Mouse (Mus musculus) embryo, embryonic 10 days (tissue): ENCODE data around the gene Dok5.
A peak's percentile ranks its signal among the peaks of the same experiment; 100 is the strongest.

Experiments used
- DNase-seq: peaks from one replicate; pipeline ENCODE4 v3.0.0-alpha.2; 2015; ENCODE audit warnings: low spot score

Gene Dok5

DNA sequence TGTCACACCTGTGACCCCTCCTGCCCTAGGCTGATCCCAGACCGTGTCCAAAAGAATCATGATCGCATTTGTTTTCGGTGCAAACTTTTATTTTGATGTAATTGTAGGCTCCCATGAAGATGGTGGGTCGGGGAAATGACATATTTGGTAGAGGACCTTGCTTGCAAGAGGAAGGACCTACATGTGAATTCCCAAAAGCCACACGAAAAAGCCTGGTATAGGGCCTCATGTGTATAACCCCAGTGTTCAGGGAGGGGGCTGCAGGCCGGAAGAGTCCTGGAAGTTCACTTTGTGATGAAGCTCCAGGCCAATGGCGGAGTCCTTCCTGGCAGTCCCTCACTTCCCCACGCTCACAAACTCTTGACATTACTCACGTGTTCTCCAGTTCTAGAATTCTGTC, 7.3 kb downstream of the Dok5 start:
- no peak for DNase-seq

DNA sequence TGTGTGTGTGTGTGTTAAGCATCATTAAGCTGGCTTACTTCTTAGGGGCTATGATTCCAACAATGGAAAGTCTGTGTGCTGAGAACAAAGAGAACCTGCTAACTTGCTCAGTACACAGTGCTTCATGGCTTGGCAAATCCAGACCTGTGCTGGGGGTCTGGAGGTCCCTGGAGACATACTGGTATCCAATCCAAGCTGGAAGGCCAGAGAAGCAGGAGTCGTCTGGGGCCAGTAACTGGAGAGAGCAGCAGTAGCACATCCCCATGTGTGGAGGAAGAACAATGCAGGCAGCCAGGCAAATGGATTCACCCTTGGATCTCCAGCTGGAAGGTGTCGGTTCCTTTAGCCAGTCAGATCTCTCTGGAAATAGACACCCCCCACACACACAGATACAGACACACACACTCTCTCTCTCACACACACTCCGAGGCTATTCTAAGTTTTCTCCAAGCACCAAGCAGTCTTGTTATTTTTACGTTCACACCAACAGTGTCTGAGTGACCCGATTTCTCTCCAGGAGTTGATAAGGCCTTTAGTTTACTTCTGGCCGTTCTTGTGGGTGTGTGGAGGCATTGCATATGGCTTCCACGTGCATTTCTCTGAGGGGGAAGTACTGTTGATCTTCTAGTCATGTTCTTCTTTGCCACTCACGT, 8.2 kb downstream of the Dok5 start:
- DNase-seq, result no peak

DNA sequence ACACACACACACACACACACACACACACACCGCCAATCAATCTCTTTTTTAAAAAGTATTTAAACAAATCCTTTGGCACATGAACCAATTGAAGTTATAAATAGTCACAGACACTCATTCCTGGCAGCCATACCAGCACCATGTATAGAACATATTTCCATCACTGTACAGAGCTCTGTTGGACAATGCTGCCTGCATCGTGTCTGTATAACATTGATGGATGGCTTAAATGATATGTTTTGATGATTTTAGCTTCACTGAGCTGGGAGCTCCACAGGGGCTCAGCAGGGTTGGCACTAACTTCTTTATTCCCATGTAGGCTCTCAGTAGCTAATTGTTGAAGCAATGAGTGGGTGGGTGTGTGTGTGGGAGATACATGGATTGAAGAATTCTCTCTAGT, 11.9 kb downstream of the Dok5 start:
- DNase-seq, result no peak

DNA sequence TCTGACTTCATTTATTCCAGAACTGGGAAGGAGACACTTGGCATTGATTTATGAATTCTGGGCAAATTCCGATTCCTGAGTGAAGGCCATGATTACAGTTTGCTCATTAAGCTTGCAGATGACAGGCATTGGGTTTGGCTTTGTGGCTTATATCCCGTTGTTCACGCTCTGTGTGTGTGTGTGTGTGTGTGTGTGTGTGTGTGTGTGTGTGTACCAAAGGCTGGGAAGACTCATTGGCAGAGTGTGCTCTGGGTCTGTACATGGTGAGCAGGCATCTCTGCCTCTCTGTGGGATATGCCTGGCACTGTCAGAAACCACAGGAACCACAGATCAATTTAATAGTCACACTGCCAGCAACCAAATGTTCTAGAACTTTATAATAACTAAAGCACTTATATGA, 17.3 kb downstream of the Dok5 start:
- no peak for DNase-seq

DNA sequence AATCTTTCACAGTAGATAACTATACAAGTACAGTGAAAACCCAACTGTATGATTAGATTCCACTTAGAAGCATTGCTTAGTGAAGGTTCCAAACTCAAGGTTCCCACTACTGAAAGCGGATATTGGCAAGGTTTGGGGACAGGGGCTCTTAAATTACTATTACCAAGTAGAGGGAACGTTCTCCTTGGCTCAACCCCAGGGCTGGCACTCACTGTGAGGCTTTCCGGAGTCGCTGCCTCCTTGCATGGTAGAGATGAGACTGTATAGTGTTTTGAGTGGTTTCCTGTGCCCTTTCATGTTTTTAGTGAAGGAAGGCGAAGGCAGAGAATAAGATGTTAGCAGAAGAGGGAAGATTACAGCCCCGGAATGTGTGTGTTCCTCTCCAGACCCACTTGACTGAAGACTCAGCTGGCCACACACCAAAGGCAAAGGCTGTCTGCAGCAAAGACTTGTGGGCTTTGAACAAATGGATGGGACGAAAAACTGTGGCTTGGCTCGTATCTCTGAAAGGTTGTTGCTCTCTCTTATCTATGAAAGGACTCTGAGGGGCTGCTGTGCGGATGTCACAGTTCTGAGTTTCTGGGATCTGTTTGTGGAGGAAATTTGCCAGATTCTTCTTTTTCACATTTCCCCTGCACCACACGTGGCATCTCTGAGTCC, 20.7 kb downstream of the Dok5 start:
- DNase-seq, result no peak

DNA sequence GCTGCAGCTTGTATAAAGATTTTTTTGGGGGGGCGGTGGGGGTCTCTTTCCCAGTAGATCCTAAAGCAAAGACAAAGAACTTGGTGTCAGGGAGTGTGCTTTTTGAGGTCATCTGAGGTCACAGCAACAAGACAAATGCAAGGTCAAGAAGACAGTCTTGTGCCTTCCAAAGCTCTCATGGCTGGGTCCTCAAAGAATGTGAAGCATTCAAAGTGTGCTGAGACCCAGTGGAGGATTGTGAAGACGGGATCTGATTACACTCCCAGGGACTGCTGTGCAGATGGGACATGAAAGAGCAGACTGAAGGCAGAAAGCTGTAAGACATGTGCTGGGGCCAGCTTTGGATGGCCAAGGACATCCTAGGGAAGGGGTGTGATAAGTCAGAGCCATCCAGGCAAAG, 24.2 kb downstream of the Dok5 start:
- peak; percentile 68 for DNase-seq

DNA sequence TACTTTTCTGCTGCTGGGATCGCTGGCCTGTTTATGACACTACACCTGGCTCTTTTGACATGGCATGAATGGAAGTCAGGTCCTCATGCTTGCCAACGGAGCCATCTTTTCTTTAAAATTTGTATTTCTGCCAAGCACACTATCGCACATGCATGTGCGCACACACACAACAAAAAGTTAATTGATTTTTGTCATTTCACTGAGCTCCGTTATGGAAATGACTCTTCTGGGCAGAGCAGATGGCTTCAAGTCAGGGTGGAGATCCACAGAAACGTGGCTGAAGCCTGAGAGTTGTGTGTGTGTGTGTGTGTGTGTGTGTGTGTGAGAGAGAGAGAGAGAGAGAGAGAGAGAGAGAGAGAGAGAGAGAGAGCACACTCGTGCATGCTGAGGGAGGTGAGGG, 25.1 kb downstream of the Dok5 start:
- DNase-seq, result no peak

DNA sequence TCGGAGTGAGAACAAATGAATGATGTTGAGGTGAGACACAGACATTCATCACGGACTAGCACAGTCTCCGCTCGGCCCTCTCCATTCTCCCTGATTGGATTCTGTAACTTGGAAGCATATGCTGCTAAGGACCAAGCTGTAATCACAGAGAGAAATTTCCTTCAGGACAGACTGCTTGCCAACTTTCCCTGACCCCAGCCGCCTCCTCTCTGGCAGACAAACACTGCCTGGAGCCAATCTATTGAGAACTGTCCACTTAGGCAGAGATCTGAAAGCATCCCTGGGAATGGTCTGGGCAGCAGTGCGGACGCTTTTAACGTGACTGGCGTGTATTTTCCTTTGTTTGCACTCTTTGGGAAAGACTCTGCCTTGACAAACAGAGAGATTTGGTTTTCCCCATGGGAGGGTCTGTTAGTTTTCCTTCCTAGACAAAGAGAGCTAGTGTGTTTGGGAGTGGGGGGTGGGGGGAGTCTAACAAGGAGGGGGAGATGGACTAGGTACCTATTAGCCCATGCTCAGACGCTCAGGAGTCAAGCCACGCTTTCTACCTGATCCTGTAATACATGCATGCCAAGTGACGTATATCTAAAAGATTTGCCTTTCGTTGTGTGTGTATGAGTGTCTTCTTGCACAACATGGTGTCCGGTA, 25.7 kb downstream of the Dok5 start:
- DNase-seq, result peak; percentile 66

DNA sequence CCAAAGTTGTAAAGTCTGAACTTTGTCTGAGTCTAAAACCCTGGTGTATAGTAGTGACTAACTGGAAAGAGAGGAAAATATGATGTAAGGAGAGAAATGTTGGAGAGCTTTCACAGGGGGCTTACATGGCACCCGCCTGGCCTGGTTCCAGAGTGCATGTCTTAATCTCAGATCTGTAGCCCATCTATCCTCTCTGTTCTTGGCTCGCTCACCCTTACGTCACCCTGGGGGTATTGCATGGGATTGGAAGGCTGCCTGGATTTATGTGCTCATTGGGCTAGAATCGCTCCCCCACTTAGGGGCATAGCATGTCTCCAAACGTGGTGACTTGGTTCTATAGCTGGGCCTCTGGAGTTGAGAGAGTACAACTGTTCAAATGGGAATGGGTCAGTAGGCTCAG, 26.6 kb downstream of the Dok5 start:
- no peak for DNase-seq

DNA sequence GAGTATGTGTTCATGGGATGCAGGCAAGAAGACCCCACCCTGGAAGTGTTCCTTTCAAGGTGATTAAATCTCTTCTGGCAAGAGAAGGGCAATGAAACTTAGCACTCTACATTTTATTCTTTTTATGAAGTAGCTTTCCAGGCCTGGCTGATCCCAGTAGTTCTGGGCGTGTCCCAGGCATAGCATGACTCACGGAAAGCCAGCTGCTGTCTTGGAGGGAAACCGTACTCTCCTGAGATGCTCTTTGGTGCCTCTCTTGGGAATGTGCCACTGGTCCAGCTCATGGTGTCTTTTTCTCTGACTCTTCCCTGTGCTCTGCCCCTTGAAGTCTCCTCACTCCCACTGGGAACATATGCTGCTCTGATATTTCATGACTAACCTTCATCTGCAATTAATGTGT, 33.1 kb downstream of the Dok5 start:
- DNase-seq, result no peak

DNA sequence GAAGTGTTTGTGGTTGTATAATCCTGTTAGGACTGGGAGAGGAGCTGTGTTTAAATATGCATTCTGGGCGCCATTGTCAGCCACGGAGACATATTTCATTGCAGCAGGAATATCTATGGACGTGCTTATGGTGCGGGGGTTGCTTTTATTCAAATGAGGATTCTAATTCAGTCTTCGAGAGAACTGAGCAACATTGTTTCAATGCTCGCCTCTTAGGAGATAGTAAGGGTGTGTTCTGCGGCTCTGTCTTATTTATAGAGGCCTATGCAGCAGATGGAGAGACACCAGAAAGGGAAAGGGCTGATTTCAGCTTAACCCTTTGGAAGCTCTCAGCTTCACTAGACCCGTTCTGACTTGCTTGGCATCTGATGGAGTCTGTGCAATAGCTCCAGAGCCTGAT, 35.6 kb downstream of the Dok5 start:
- no peak for DNase-seq

DNA sequence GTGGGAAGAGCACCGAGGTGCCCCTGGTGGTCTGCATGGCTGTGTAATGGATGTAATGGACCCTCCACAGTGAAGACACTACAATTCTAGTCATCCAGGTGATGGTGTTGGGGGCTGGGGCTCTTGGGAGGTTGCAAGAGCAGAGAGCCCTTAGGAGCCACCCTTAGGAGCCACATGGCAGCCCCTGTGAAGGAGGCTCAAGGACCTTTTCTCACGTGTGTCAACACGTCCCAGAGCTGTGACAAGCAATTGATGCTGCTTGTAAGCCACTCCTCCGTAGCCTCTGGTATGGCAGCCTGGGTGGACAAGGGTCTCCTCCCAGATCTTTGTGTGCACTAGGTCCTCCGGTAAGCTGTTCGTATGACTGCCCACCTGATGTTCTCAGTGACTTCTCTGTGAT, 37.1 kb downstream of the Dok5 start:
- no peak for DNase-seq

DNA sequence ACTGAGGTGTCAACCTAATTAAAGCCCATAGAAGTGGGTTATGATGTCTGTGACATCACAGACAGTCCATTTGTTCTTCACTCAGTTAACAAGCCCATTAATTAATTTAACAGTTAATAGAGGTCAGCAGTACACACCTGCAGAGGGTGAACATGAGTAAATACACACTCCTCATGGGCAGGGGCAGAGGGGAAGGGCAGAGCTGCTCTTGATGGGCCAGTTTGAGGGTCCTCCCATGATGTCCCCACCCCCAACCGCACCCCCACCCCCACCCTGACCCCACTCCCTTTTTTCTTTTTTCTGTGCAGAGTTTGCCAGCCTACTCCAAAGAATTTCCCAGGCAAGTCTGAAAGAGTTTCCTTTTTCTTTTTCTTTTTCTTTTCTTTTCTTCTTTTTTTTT, 39.9 kb downstream of the Dok5 start:
- DNase-seq, result no peak

DNA sequence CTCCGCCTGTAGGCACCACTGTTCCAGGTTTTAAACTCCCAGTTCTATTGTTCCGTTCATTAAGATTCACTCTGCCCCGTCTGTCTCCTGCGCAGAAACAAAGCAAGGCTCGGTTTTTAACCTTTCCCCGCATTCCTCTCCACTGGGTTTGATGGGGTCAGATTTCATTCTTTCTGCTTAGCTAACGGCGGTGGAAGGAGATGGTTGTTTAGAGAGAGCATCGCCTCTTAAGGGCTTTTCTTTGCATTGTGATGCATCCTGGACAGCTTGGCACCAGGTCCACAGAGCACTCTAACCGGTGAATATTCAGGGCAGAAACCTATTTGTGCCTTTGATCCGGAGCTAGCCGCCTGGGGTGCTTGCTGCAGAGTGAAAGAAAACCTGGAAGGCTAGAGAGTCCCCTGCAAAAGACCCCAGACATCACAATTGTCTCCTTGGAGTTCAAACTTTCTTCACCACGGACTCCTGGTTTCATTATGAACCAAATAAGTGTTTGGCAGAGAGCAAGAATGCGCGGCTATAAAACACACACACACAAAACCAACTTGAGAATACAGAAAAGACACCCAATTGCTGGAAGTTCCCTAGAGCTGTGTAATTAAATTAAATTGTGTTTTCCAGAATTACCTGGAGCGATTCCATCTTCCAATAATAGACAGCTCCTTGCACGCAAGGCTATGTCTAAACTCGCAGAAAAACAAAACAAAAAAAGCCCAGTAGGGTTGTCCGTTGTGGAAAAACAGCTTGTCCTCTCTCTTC, 40.7 kb downstream of the Dok5 start:
- peak; percentile 82 for DNase-seq

DNA sequence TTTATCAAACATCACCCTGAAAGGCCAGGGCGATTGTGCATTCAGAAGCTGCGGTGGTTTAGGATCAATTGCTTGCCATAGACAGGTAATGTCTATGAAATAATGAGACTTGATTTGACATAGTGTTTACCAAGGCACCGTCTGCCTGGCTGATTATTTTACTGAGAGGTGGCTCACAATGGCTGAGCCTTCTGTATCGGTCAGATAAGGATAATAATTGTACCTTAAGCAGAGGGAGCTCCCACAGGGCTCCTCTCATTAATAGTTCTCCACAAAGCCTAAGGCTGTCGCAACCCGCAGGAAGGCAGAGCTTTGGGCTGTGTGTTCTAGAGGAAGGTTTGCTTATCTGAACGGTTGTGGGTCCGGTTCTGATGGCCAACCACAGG, 41.3 kb downstream of the Dok5 start:
- DNase-seq, result no peak

DNA sequence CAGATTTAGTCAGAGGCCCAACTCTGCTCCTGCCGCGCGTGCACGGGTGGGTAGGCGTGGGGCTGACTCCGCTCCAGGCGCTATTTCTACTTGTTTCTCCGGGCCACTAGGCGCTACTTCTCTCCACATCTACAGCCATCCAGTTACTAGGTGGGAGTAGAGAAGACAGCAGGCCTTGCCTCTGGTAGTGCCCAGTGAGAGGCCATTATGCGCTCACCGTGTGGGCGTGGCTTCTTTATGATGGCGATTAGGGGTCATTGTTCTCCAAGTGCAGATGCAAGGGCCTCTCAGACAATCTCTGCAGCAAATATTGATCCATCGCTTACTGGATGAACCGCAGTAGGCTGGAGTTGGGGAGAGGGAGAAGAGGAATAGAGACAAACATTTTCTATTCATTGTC, 44.0 kb downstream of the Dok5 start:
- no peak for DNase-seq

DNA sequence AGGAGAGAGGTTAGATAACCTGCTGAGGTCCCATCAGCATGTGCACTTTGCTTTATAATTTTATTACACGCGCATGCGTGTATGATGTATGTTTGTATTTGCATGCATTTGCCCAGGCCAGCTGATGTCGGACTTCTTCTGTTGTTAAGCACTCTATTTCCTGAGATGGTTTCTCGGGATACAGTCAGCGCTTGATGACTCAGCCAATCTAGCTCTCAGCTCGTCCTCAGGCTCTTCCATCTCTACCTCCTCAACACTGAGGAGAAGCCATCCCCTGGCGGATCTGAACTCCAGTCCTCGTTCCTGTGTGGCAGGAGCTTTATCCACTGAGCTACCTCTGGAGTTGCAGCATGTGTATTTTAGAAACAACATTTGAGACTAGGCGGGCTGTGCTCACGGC, 44.5 kb downstream of the Dok5 start:
- no peak for DNase-seq

DNA sequence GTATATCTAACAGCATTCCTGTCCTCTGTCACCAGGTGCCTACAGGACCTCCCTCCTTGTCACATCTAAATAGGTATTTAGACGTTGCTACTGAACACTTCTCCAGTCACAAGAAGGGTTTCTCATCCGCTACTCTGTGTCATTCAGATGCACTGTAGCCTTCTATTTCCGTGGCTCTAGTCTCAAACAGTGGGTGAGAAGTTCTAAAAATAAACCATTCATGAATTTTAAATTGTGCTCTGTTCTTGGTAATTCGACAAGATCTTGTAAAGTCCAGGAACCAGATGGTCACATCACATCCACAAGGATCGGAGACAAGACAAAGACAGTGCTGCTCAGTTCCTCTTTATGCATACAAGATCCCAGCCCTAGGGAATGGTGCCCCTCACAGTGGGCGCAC, 46.0 kb downstream of the Dok5 start:
- no peak for DNase-seq

DNA sequence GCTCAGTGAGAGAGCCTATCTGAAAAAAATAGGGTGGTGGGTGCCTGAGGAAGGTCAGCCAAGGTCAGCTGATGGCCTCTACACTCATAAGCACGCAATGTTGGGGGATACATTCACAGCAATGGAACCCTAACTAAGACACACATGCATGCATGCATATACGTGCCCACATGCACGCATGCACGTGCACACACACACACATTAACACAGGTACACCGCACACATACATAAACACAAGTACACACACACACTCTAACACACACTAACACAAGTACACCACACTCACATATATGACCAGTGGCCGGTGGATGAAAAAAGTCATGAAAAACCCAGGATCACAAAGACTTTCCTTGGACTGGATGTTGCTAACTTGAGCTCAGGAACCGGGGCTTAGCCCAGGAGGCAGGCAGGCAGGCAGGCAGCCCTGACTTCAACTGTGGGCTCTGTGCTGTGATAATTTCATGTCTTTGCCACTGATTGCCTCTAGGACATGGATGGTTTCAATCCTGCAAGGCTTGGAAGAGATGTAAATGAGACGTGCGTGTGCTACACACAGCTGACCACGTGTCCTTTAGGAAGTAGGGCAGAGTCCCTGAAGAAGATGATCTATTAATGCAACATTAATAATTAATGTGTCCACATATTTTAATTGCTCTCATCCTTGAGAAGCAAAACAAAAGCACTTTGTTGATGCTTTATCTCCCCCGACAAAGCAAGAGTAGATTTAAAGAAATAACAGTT, 48.6 kb downstream of the Dok5 start:
- DNase-seq, result no peak

DNA sequence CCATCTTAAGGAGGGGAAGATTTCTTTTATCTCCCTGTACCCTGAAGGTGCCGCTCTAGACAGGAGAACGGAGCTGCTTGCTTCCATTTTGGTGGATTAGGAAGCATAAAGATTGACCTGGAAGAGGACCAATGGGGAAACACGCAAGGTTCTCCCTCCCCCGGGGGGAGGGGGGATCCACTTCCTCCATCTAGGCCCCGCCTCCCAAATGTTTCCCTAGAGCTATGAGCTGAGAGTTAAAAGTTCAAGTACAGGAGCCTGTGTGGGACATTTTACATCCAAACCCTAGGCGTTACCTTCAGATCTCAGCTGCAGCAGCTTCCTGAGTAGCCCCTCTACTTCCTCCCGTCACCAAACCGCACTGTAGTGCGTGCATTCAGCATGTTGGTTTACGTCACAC, 56.5 kb downstream of the Dok5 start:
- DNase-seq, result no peak

DNA sequence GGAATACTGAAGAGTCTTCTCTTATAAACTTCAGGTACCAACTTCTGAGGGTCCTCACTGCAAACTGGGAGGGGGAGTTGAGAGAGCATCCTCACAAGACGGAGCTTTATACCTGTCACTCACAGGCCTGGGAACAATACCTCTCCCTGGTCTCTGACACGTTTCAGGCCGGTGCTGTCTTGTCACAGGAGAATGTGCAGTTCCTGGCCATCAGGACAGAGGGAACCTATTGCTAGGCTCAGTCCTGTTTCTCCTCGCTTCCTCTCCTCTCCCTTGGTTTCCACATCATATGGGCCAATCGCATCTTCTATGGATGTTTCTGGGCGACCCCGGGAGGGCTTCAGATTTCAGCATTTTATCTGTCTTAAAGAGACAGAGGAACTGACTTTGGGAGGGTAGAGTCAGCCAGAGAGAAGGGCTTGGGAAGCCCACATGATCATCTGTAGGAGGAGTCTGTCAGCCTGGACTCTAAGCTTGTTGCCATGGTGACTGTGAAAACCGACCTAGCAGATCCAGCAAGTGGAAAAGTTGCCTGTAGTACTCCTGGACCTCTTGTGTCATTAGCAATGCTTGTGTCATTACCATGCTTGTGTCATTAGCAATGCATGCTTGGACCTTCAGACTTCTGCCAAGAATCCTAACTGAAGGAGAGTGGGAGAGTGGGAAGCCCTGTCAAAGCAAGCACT, 59.9 kb downstream of the Dok5 start:
- peak; percentile 77 for DNase-seq

DNA sequence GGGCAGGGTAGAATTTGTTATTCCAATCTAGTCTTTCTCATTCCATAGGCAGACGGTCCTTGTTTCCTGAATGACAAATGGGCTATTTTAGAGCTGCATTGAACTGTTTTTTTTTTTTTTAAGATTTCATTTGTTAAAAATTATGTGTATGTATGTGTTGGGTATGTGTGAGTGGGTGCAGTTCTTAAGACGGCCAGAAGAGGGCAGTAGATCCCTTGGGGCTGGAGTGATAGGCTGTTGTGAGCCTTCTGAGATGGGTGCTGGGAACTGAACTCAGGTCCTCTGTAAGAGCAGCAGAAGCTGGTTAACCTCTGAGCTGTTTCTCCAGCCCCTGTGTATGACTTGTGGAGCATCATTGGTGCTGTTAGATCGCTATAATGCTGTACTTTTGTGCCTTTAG, 63.6 kb downstream of the Dok5 start:
- DNase-seq, result no peak
